Mouse (Mus musculus): Measurements from ENCODE around the gene Ankrd11.

Gene Ankrd11

GRCm38 (mm10) chr8:122903002-122903401 lies 139.1 kb downstream of the Ankrd11 start:
- ATAC-seq (ENCODE audit: insufficient number of reproducible peaks, low FRiP score, low TSS enrichment): no peak

GRCm38 (mm10) chr8:122902581-122902980 lies 139.5 kb downstream of the Ankrd11 start:
- peak; percentile 42; the same call in 1 of the 2 replicates for ATAC-seq (ENCODE audit: insufficient number of reproducible peaks, low FRiP score, low TSS enrichment)

GRCm38 (mm10) chr8:122901892-122902515 lies 140.1 kb downstream of the Ankrd11 start:
- no peak for ATAC-seq (ENCODE audit: insufficient number of reproducible peaks, low FRiP score, low TSS enrichment)

- no peak for ATAC-seq (ENCODE audit: insufficient number of reproducible peaks, low FRiP score, low TSS enrichment)
Observed at GRCm38 (mm10) chr8:122901476-122901875, 140.6 kb downstream of the Ankrd11 start.

- no peak for ATAC-seq (ENCODE audit: insufficient number of reproducible peaks, low FRiP score, low TSS enrichment)
Observed at GRCm38 (mm10) chr8:122899085-122899484, 143.0 kb downstream of the Ankrd11 start.

- no peak for ATAC-seq (ENCODE audit: insufficient number of reproducible peaks, low FRiP score, low TSS enrichment)
Observed at GRCm38 (mm10) chr8:122898473-122898872, 143.6 kb downstream of the Ankrd11 start.

- no peak for ATAC-seq (ENCODE audit: insufficient number of reproducible peaks, low FRiP score, low TSS enrichment)
Observed at GRCm38 (mm10) chr8:122898018-122898417, 144.1 kb downstream of the Ankrd11 start.

GRCm38 (mm10) chr8:122897200-122897599 lies 144.9 kb downstream of the Ankrd11 start:
- no peak for ATAC-seq (ENCODE audit: insufficient number of reproducible peaks, low FRiP score, low TSS enrichment)

- no peak for ATAC-seq (ENCODE audit: insufficient number of reproducible peaks, low FRiP score, low TSS enrichment)
Observed at GRCm38 (mm10) chr8:122896317-122896716, 145.8 kb downstream of the Ankrd11 start.

- no peak for ATAC-seq (ENCODE audit: insufficient number of reproducible peaks, low FRiP score, low TSS enrichment)
Observed at GRCm38 (mm10) chr8:122893451-122893850, 148.6 kb downstream of the Ankrd11 start.

- ATAC-seq (ENCODE audit: insufficient number of reproducible peaks, low FRiP score, low TSS enrichment): no peak
Observed at GRCm38 (mm10) chr8:122891440-122891839, 150.6 kb downstream of the Ankrd11 start.

GRCm38 (mm10) chr8:122883671-122884070 lies 158.4 kb downstream of the Ankrd11 start:
- no peak for ATAC-seq (ENCODE audit: insufficient number of reproducible peaks, low FRiP score, low TSS enrichment)

- ATAC-seq (ENCODE audit: insufficient number of reproducible peaks, low FRiP score, low TSS enrichment): peak; percentile 58; the same call in 1 of the 2 replicates
Observed at GRCm38 (mm10) chr8:122880302-122880701, 161.8 kb downstream of the Ankrd11 start.

- no peak for ATAC-seq (ENCODE audit: insufficient number of reproducible peaks, low FRiP score, low TSS enrichment)
Observed at GRCm38 (mm10) chr8:122878231-122878630, 163.8 kb downstream of the Ankrd11 start.

GRCm38 (mm10) chr8:122875186-122875585 lies 166.9 kb downstream of the Ankrd11 start:
- no peak for ATAC-seq (ENCODE audit: insufficient number of reproducible peaks, low FRiP score, low TSS enrichment)

GRCm38 (mm10) chr8:122873171-122873570 lies 168.9 kb downstream of the Ankrd11 start:
- no peak for ATAC-seq (ENCODE audit: insufficient number of reproducible peaks, low FRiP score, low TSS enrichment)

GRCm38 (mm10) chr8:122871663-122872062 lies 170.4 kb downstream of the Ankrd11 start:
- ATAC-seq (ENCODE audit: insufficient number of reproducible peaks, low FRiP score, low TSS enrichment): no peak

GRCm38 (mm10) chr8:122870377-122870863 lies 171.7 kb downstream of the Ankrd11 start:
- ATAC-seq (ENCODE audit: insufficient number of reproducible peaks, low FRiP score, low TSS enrichment): no peak

- ATAC-seq (ENCODE audit: insufficient number of reproducible peaks, low FRiP score, low TSS enrichment): no peak
Observed at GRCm38 (mm10) chr8:122867982-122868381, 174.1 kb downstream of the Ankrd11 start.

GRCm38 (mm10) chr8:122866231-122866630 lies 175.8 kb downstream of the Ankrd11 start:
- ATAC-seq (ENCODE audit: insufficient number of reproducible peaks, low FRiP score, low TSS enrichment): no peak

GRCm38 (mm10) chr8:122865441-122865840 lies 176.6 kb downstream of the Ankrd11 start:
- ATAC-seq (ENCODE audit: insufficient number of reproducible peaks, low FRiP score, low TSS enrichment): no peak

GRCm38 (mm10) chr8:122864719-122865129 lies 177.4 kb downstream of the Ankrd11 start:
- ATAC-seq (ENCODE audit: insufficient number of reproducible peaks, low FRiP score, low TSS enrichment): no peak
